Mouse (Mus musculus) heart, embryonic 11.5 days (tissue): ENCODE measurements around the gene Olfr615. TPM values are rescaled to one million over a fixed set of nuclear protein-coding genes. Genes with fewer than 3 reads are reported as not detected.
"Not testable (repeated sequence)": the region's sequence is repeated elsewhere in the genome, so short reads cannot be mapped to it uniquely, and the experiment has no call there.

ENCODE experiments used
- ATAC-seq: fragments of 200-750 bp; cut with Nextera tagmentation; replicated peaks from 2 replicates; pipeline ENCODE4 v1.8.0; 2017; ENCODE audit warnings: moderate library complexity; ENCODE audit not compliant: insufficient number of reproducible peaks, low FRiP score, low TSS enrichment
- H3K27ac ChIP-seq: fragments of 300-500 bp; sonication (generic); 2 replicates; pipeline ENCODE4 v1.5.1; 2014; ENCODE audit warnings: mild to moderate bottlenecking, low read depth, low read length
- H3K27me3 ChIP-seq: fragments of 300-500 bp; sonication (generic); 2 replicates; pipeline ENCODE4 v1.6.1; 2014; ENCODE audit warnings: mild to moderate bottlenecking, low read length, mixed read lengths; ENCODE audit not compliant: control insufficient read depth, insufficient read depth
- H3K36me3 ChIP-seq: fragments of 300-500 bp; sonication (generic); 2 replicates; pipeline ENCODE4 v1.6.1; 2014; ENCODE audit warnings: mild to moderate bottlenecking, low read length, moderate library complexity, mixed read lengths; ENCODE audit not compliant: control insufficient read depth, insufficient read depth
- H3K4me1 ChIP-seq: fragments of 300-500 bp; sonication (generic); 2 replicates; pipeline ENCODE4 v1.6.1; 2014; ENCODE audit warnings: low read length; ENCODE audit not compliant: control insufficient read depth, insufficient read depth
- H3K4me2 ChIP-seq: fragments of 300-500 bp; sonication (generic); 2 replicates; pipeline ENCODE4 v1.6.1; 2014; ENCODE audit warnings: mild to moderate bottlenecking, moderate library complexity
- H3K4me3 ChIP-seq: fragments of 300-500 bp; sonication (generic); 2 replicates; pipeline ENCODE4 v1.5.1; 2014; ENCODE audit warnings: low read depth, low read length
- H3K9ac ChIP-seq: fragments of 300-500 bp; sonication (generic); 2 replicates; pipeline ENCODE4 v1.6.1; 2014; ENCODE audit warnings: mild to moderate bottlenecking, low read depth, low read length, moderate library complexity
- H3K9me3 ChIP-seq: fragments of 300-500 bp; sonication (generic); replicated peaks from 2 replicates; pipeline ENCODE4 v1.6.1; 2016; ENCODE audit warnings: low read length; ENCODE audit not compliant: control insufficient read depth
- WGBS: fragments of 180-500 bp; shearing (Covaris S2); extraction: QIAGEN DNeasy Blood & Tissue Kit; methylation state at CpG from one replicate; pipeline ENCODE4 v1.1.7; 2014; ENCODE audit not compliant: insufficient replicate concordance; 5-methylcytosine and 5-hydroxymethylcytosine counted together
- polyA plus RNA-seq: library from polyadenylated mRNA; unstranded; fragments of >200 nt; fragmentation: Nextera tagmentation; extraction: Ambion mirVana; gene quantifications from 2 replicates; pipeline ENCODE4 v1.2.1, GENCODE M21; 2014

Olfr615 gene
- polyA plus RNA-seq, result not detected in 2 replicates

DNA sequence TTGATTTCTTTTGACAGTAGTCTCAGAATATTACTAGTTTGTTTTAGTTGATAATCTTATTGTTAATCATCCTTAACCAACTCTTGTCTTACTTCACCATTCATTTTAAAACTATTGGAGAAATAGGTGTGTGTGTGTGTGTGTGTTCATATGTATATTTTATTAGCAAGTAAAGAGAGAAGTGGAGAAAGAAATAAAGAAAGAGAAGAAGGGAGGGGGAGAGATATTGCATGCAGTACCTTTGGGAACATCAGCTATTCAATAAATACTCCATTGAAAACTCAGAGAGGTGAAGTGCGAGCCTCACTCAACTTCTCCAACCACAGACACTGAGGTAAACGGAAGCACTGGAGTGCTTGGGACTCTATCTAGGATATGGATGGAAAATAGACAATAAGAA is at the start of gene Olfr615:
Gene Olfr615, plus strand, starts transcription at position 301 of the 400 bp plus-strand sequence.
- Histone ChIP-seq H3K9me3 (no peaks in the 10 kb centered on the region), H3K27me3 (no peaks in the 10 kb centered on the region), H3K4me2 (no peak within 1 kb of the TSS), H3K4me1 (no peaks in the 10 kb centered on the region), H3K36me3 (no peaks in the 10 kb centered on the region), H3K9ac (no peak within 1 kb of the TSS), H3K27ac (no peak within 1 kb of the TSS), H3K4me3 (no peak within 1 kb of the TSS)
- 69% methylated on average over 2 of the region's 2 CpGs for WGBS
- ATAC-seq, result no peak

DNA sequence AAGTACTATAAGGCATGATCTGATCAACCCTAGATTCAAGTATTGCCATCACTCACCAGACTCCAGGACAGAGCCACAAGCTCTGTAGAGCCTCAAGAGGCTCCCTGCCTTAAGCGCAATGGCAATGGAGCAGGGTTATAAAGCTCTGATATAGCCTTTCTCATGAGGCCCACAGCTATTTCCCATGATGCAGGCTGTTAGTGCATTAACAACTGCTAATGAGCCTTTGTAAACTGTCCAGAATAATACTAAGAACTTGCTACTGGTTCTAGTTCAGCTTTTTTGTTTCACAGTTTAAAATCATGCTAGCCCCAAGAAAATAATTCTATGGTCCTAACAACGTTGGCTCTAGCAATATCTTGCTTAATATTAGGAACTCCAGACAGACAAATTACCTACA is 43.9 kb upstream of the Olfr615 start, which contains the start of gene Olfr610:
Gene Olfr610, minus strand, starts transcription at position 101 of the 400 bp plus-strand sequence.
- Histone ChIP-seq H3K27ac (no peak within 1 kb of the TSS), H3K4me2 (no peak within 1 kb of the TSS), H3K36me3 (no peaks in the 10 kb centered on the region), H3K9ac (no peak within 1 kb of the TSS), H3K4me1 (no peaks in the 10 kb centered on the region), H3K27me3 (no peaks in the 10 kb centered on the region), H3K9me3 (no peaks in the 10 kb centered on the region), H3K4me3 (no peak within 1 kb of the TSS)
- no peak for ATAC-seq
- WGBS, result 81% methylated on average over 2 of the region's 2 CpGs

DNA sequence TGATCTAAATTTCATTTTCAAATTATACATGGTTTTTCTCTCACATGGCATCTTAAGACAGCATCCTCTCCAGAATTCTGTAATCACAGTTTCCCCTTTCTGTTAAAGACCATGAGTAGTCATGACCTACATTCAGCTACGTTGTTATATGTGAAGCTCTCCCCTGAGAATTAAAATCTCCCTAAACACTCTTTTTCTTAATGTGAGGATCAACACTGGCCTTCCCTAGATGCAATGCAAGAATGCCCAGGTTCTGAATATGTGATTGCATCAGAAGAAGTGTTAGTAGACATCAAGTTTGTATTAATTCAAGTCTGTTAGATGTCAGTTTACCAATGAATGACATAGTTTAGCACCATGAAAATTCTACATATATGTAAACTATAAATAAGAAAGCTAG is 35.1 kb upstream of the Olfr615 start, which contains the start of gene Olfr611:
Gene Olfr611, minus strand, starts transcription at position 101 of the 400 bp plus-strand sequence.
- H3K27ac ChIP-seq, H3K4me1 ChIP-seq, H3K9ac ChIP-seq, ATAC-seq, H3K9me3 ChIP-seq, H3K4me3 ChIP-seq, H3K27me3 ChIP-seq, H3K36me3 ChIP-seq, H3K4me2 ChIP-seq: not testable (repeated sequence)
- WGBS, result 45% methylated on average over 1 of the region's 1 CpGs

DNA sequence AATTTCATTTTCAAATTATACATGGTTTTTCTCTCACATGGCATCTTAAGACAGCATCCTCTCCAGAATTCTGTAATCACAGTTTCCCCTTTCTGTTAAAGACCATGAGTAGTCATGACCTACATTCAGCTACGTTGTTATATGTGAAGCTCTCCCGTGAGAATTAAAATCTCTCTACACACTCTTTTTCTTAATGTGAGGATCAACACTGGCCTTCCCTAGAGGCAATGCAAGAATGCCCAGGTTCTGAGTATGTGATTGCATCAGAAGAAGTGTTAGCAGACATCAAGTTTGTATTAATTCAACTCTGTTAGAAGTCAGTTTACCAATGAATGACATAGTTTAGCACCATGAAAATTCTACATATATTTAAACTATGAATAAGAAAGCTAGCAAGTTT is 13.3 kb upstream of the Olfr615 start, which contains the start of gene Olfr612:
Gene Olfr612, minus strand, starts transcription at position 101 of the 400 bp plus-strand sequence.
- not testable (repeated sequence) for ATAC-seq, H3K27ac ChIP-seq, H3K27me3 ChIP-seq, H3K4me2 ChIP-seq, H3K9ac ChIP-seq, H3K4me1 ChIP-seq, H3K4me3 ChIP-seq, H3K9me3 ChIP-seq, H3K36me3 ChIP-seq
- WGBS, result 75% methylated on average over 2 of the region's 2 CpGs

DNA sequence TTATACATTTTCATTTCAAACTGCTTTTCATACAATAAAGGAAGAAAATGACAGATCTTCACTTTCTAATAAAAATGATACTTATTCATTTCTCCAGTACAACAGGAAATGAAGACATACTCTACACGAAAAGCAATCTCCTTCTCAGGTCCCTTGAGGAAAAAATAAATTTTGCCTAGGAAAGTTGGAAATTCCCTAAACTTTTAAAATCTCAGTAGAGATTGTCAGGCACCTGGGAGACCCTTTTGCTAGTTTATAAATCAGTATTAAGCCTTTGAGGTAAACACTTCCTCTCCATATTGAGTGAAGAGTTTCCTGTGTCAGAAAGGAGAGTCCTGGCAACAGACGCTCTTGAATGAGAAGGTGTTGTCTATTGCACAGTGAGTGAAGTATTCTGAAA is 8.1 kb upstream of the Olfr615 start, which contains the start of gene Olfr613:
Gene Olfr613, plus strand, starts transcription at position 301 of the 400 bp plus-strand sequence.
- H3K4me2 ChIP-seq, result no peak within 1 kb of the TSS
- no peak within 1 kb of the TSS for H3K9ac ChIP-seq
- H3K4me1 ChIP-seq, result no peaks in the 10 kb centered on the region
- no peaks in the 10 kb centered on the region; the same call in 1 of the 2 replicates for H3K9me3 ChIP-seq
- H3K27me3 ChIP-seq, result no peaks in the 10 kb centered on the region
- H3K27ac ChIP-seq, result no peak within 1 kb of the TSS
- H3K4me3 ChIP-seq, result no peak within 1 kb of the TSS
- no peaks in the 10 kb centered on the region for H3K36me3 ChIP-seq
- no peak for ATAC-seq
- whole genome bisulfite sequencing, result 75% methylated on average over 2 of the region's 2 CpGs

DNA sequence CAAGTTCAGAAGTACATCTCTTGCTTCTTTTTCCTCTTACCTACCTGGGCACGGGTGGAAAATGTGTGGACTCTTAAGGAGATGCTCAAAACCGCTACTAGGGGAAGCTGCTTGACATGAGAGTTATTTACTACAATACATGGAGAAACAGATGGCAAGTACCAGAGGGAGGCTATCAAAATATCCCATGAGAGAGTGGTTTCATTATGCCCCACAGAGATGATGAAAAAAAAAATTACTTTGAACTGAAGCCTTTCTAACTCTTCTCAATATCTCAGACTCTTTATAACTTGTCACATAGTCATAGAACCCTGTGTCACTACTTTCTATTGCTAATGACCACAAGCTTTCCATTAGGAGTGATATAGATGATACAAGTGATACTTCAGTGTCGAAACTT is 13.2 kb downstream of the Olfr615 start, which contains the start of gene Olfr616:
Gene Olfr616, minus strand, starts transcription at position 101 of the 400 bp plus-strand sequence.
- Histone ChIP-seq H3K9ac (no peak within 1 kb of the TSS), H3K4me1 (0 out of 2 replicates have a peak, but pooled peaks cover 2% of the 10 kb centered on the region), H3K4me2 (no peak within 1 kb of the TSS), H3K36me3 (no peaks in the 10 kb centered on the region), H3K27me3 (no peaks in the 10 kb centered on the region), H3K27ac (no peak within 1 kb of the TSS), H3K4me3 (no peak within 1 kb of the TSS), H3K9me3 (no peaks in the 10 kb centered on the region)
- no peak for ATAC-seq
- 73% methylated on average over 3 of the region's 3 CpGs for WGBS

DNA sequence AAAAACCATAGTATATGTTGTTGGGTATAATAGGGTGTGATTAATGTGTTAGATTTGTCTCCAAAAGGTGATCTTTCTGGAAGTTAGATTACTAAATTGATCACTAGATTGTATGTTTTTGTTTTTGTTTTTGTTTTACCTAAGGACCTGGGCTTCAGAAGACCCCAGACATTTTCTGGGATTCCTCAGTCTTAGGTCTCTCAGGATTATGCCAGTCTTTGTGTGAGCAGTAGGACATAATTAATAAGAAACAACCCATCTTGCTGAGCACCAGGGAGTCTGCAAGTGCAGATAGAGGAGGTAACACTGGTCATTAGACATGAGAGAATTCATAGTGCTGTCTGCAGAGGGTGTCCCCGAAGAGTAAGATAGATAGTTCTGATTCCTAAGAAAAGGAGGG is 16.9 kb downstream of the Olfr615 start, which contains the start of gene Olfr617:
Gene Olfr617, plus strand, starts transcription at position 301 of the 400 bp plus-strand sequence.
- WGBS, result 68% methylated on average over 1 of the region's 1 CpGs
- Histone ChIP-seq H3K9me3 (no peaks in the 10 kb centered on the region), H3K9ac (no peak within 1 kb of the TSS), H3K4me2 (no peak within 1 kb of the TSS), H3K4me1 (0 out of 2 replicates have a peak, but pooled peaks cover 2% of the 10 kb centered on the region), H3K36me3 (no peaks in the 10 kb centered on the region), H3K27ac (no peak within 1 kb of the TSS), H3K4me3 (no peak within 1 kb of the TSS), H3K27me3 (no peaks in the 10 kb centered on the region)
- ATAC-seq, result no peak

DNA sequence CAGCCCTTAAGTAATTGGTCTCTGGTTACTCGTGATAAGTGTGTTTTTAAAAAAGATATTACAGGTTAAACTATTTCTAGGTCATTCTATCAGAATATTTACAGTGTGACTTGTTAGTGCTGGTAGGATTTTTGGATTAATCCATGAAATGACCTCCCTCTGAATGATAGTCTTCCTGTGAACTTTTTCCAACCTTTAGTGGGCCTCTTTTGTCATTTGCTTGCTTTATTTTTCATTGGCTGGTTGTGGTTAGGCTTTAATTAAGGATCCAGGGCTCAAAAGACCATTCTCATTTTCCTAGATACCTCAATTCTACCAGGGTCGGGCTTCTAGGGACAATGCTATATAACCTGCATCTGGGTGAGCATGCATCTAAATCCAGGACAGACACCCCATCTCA is 33.9 kb downstream of the Olfr615 start, which contains the start of gene Olfr618:
Gene Olfr618, plus strand, starts transcription at position 301 of the 400 bp plus-strand sequence.
- no peak within 1 kb of the TSS for H3K27ac ChIP-seq
- no peaks in the 10 kb centered on the region for H3K27me3 ChIP-seq
- H3K4me2 ChIP-seq, result no peak within 1 kb of the TSS
- no peak within 1 kb of the TSS for H3K9ac ChIP-seq
- 58% methylated on average over 2 of the region's 2 CpGs for WGBS
- H3K4me3 ChIP-seq, result no peak within 1 kb of the TSS
- H3K9me3 ChIP-seq, result no peaks in the 10 kb centered on the region
- no peaks in the 10 kb centered on the region for H3K4me1 ChIP-seq
- H3K36me3 ChIP-seq, result no peaks in the 10 kb centered on the region
- ATAC-seq, result no peak

DNA sequence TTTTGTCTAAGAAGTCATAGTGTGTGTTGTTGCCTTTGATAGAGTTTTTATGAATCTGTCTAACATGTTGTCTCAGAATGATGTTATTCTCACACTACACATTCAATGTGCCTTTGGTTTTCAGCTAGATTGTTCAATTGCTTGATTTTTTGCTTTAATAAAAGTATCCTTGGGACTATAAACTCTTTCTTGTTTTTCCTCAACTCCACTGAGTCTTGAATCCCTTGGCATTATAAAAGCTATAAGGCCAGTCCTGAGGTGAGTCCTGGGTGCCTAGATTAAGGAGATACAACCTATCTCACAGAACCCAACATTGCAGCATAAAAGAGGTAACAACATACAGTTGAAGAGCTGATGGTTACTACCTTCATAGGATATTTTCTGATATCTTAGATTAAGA is 44.4 kb downstream of the Olfr615 start, which contains the start of gene Olfr619:
Gene Olfr619, plus strand, starts transcription at position 301 of the 400 bp plus-strand sequence.
- no peak within 1 kb of the TSS for H3K27ac ChIP-seq
- H3K4me1 ChIP-seq, result no peaks in the 10 kb centered on the region
- no peak within 1 kb of the TSS for H3K4me3 ChIP-seq
- ATAC-seq, result no peak
- H3K36me3 ChIP-seq, result no peaks in the 10 kb centered on the region
- no peaks in the 10 kb centered on the region for H3K27me3 ChIP-seq
- no peaks in the 10 kb centered on the region for H3K9me3 ChIP-seq
- no peak within 1 kb of the TSS for H3K4me2 ChIP-seq
- H3K9ac ChIP-seq, result no peak within 1 kb of the TSS
